Mouse (Mus musculus): ENCODE measurements around the gene Itpr1. TPM values are rescaled to one million over a fixed set of nuclear protein-coding genes. Genes with fewer than 3 reads are reported as not detected.
A peak's percentile ranks its signal among the peaks of the same experiment; 100 is the strongest.

Gene Itpr1
- polyA plus RNA-seq, 1 experiment from 2014 or later, result 2.3 TPM

DNA sequence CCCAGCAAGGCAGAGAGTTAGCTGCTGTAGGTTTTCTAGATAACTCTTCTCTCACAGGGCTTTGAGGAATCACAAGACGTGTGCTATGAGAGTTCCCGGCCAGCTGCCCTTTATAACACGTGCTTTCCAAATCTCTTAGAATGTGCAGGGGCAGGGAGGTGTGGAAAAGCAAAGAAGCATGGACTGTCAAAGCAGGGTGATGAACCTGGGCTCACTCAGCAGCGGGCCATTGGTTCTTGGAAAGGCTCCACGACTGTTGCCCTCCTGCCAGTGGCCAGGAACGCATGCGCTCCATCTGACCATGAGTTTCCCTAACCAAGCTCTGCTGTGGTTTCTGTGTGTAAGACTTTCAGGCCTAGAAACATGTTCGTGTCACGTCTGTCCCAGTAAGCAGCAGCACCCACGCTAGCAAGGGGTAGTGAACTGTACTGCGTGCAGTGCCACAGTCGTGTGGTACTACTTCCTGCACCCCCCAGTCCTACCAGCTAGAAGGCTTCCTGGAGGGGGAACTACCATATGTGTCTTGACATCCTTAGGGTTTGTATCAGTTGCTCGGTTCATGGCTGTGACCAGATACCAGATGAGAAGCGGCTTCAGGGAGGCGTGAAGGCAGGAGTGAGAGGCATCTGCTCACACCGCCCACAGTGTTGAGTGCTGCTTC, 311.2 kb downstream of the Itpr1 start:
- Histone ChIP-seq H3K4me1 (replicated peaks) (peaks cover 37% of the 10 kb centered on the region), H3K4me2 (no peak overlapping the region), H3K9me3 (replicated peaks) (no peaks in the 10 kb centered on the region), H3K27ac (0 out of 2 replicates have a peak overlapping the region, but pooled peaks have one; percentile 1), H3K9ac (no peak overlapping the region), H3K36me3 (peaks cover 9% of the 10 kb centered on the region; the same call in 1 of the 2 replicates), H3K4me3 (replicated peaks) (no peak overlapping the region), H3K27me3 (no peaks in the 10 kb centered on the region)
- no peak for DNase-seq
- no peak for ATAC-seq (ENCODE audit: low read depth)
- WGBS (ENCODE audit: insufficient replicate concordance), result 83% methylated on average over 16 of the region's 16 CpGs

DNA sequence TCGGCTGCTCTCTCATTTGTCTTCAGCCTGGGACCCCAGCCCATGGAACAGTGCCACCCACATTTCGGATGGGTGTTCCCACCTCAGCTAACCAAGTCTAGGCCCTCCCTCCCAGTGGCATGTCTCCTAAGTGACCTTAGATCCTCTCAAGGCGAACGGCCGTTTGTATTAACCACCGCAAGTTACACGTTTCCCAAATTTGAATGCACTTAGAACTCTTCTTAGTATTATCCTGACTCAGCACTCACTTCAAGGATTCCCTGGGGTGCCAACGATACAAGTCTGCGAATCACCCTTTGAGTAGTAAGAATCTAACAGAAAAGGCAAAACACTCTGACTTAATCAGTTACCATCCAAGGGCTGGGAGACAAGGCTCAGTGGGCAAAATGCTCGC, 311.7 kb downstream of the Itpr1 start:
- 84% methylated on average over 10 of the region's 10 CpGs for WGBS (ENCODE audit: insufficient replicate concordance)
- DNase-seq (no peak), ATAC-seq (ENCODE audit: low read depth) (no peak)
- no peaks in the 10 kb centered on the region for H3K9me3 ChIP-seq (replicated peaks)
- H3K27ac ChIP-seq, result no peak overlapping the region
- H3K4me3 ChIP-seq (replicated peaks), result no peak overlapping the region
- H3K4me2 ChIP-seq, result no peak overlapping the region
- no peaks in the 10 kb centered on the region for H3K27me3 ChIP-seq
- peaks cover 42% of the 10 kb centered on the region for H3K4me1 ChIP-seq (replicated peaks)
- 0 out of 2 replicates have a peak, but pooled peaks cover 5% of the 10 kb centered on the region for H3K36me3 ChIP-seq
- no peak overlapping the region for H3K9ac ChIP-seq

DNA sequence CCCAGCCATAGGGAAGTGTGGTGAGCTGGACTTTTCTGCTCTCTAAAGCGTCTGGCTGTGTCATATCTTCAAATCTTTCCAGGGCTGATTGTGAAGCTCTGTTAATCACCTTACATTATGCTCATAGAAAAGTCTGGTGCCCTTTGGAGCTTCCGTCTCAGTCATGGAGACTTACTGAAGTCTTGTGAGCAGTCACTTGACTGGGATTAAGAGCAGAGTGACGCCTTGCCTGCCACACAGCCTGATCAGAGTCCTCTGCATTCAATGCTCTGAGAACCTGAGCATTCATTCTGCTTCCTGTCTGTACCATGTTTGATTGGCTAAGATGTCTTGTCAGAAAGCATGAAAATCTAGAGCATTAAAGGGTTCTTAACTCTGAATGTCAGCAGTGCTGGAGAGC, 314.7 kb downstream of the Itpr1 start:
- H3K4me2 ChIP-seq, result no peak overlapping the region
- no peak for DNase-seq
- WGBS (ENCODE audit: insufficient replicate concordance), result 77% methylated on average over 3 of the region's 3 CpGs
- no peak overlapping the region for H3K4me3 ChIP-seq (replicated peaks)
- H3K9me3 ChIP-seq (replicated peaks), result no peaks in the 10 kb centered on the region
- ATAC-seq (ENCODE audit: low read depth), result no peak
- peak overlapping the region; percentile 67; the same call in 1 of the 2 replicates for H3K9ac ChIP-seq
- no peaks in the 10 kb centered on the region for H3K27me3 ChIP-seq
- H3K36me3 ChIP-seq, result 0 out of 2 replicates have a peak, but pooled peaks cover 5% of the 10 kb centered on the region
- peak overlapping the region; percentile 93 for H3K27ac ChIP-seq
- peaks cover 70% of the 10 kb centered on the region for H3K4me1 ChIP-seq (replicated peaks)

DNA sequence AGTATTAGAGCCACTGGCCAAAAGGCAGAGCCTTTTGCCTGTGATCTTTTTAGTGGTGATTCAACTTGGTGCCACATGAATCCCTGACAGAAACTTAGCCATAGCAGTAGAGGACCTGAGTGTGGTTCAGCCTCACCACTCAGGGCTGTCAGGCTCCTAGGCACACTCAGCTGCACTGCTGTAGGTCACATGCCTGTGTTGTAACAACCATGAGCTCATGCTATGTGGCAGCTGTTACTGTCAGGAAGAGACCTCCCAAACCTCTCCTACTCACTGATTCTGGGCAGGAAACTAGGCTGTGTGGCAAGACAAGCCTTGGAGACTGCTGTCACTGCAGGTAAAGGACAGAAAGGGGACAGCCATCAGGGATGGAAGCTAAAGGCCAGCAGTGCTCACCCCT, 315.1 kb downstream of the Itpr1 start:
- no peak overlapping the region for H3K4me2 ChIP-seq
- H3K9me3 ChIP-seq (replicated peaks), result no peaks in the 10 kb centered on the region
- peak overlapping the region; percentile 93 for H3K27ac ChIP-seq
- H3K9ac ChIP-seq, result peak overlapping the region; percentile 67
- H3K36me3 ChIP-seq, result 0 out of 2 replicates have a peak, but pooled peaks cover 5% of the 10 kb centered on the region
- peaks cover 75% of the 10 kb centered on the region for H3K4me1 ChIP-seq (replicated peaks)
- no peak for DNase-seq
- H3K27me3 ChIP-seq, result no peaks in the 10 kb centered on the region
- no peak overlapping the region for H3K4me3 ChIP-seq (replicated peaks)
- no peak for ATAC-seq (ENCODE audit: low read depth)

- 30% methylated on average over 3 of the region's 3 CpGs for WGBS (ENCODE audit: insufficient replicate concordance)
- H3K27ac ChIP-seq, result peak overlapping the region; percentile 93
- H3K27me3 ChIP-seq, result no peaks in the 10 kb centered on the region
- no peaks in the 10 kb centered on the region for H3K9me3 ChIP-seq (replicated peaks)
- ATAC-seq (ENCODE audit: low read depth) (peak; percentile 96), DNase-seq (peak; percentile 81)
- H3K9ac ChIP-seq, result peak overlapping the region; percentile 67
- no peak overlapping the region for H3K4me3 ChIP-seq (replicated peaks)
- peak overlapping the region; percentile 45 for H3K4me2 ChIP-seq
- no peaks in the 10 kb centered on the region for H3K36me3 ChIP-seq
- peaks cover 77% of the 10 kb centered on the region for H3K4me1 ChIP-seq (replicated peaks)
These were observed 316.3 kb downstream of the Itpr1 start for GRCm38 (mm10) chr6:108529150-108529549.

DNA sequence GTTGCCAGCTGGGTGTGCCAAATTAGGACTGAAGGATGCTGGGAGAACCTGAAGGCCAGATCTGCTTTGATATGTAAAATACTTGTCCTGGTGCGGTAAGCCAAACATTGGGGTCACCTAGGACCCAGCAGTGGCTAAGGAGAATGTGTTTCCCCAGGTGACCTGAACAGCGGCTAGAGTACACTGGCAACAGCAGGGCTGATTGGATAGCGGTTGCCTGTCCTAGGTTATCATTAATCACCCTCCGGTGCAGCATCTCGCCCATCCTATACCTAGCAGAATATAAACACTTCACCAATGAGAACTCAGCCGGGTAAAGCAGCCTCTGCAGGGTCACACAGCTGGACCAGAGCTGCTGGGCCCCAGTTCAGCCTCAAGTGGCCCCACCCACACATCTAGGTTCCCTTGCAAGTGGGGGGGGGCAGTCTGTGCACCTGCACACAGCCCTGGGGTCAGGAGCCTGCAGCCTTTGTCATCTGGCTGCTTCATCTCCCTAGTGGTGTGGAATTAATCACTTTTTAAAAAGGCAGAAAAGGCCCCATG, 318.0 kb downstream of the Itpr1 start:
- H3K4me2 ChIP-seq, result peak overlapping the region; percentile 51
- H3K27me3 ChIP-seq, result no peaks in the 10 kb centered on the region
- no peak overlapping the region for H3K4me3 ChIP-seq (replicated peaks)
- no peak for ATAC-seq (ENCODE audit: low read depth)
- WGBS (ENCODE audit: insufficient replicate concordance), result 58% methylated on average over 6 of the region's 6 CpGs
- H3K9ac ChIP-seq, result peak overlapping the region; percentile 58; the same call in 1 of the 2 replicates
- DNase-seq, result peak; percentile 11
- H3K4me1 ChIP-seq (replicated peaks), result peaks cover 84% of the 10 kb centered on the region
- H3K9me3 ChIP-seq (replicated peaks), result no peaks in the 10 kb centered on the region
- no peaks in the 10 kb centered on the region for H3K36me3 ChIP-seq
- H3K27ac ChIP-seq, result peak overlapping the region; percentile 85

- H3K4me3 ChIP-seq (replicated peaks), result 0 out of 2 replicates have a peak overlapping the region, but pooled peaks have one; percentile 5
- DNase-seq, result peak; percentile 60
These were observed 318.7 kb downstream of the Itpr1 start for GRCm38 (mm10) chr6:108531324-108532311.

GRCm38 (mm10) chr6:108532486-108533179, 319.7 kb downstream of the Itpr1 start:
- H3K4me3 ChIP-seq (replicated peaks), result no peak overlapping the region
- peak overlapping the region; percentile 58 for H3K9ac ChIP-seq
- no peaks in the 10 kb centered on the region for H3K27me3 ChIP-seq
- H3K9me3 ChIP-seq (replicated peaks), result no peaks in the 10 kb centered on the region
- H3K4me2 ChIP-seq, result peak overlapping the region; percentile 51
- 77% methylated on average over 10 of the region's 10 CpGs for WGBS (ENCODE audit: insufficient replicate concordance)
- H3K4me1 ChIP-seq (replicated peaks), result peaks cover 75% of the 10 kb centered on the region
- ATAC-seq (ENCODE audit: low read depth) (no peak), DNase-seq (peak; percentile 28)
- no peaks in the 10 kb centered on the region for H3K36me3 ChIP-seq
- peak overlapping the region; percentile 85 for H3K27ac ChIP-seq

More at GRCm38 (mm10) chr6:108531324-108532311, 318.7 kb downstream of the Itpr1 start:
- peak overlapping the region; percentile 58 for H3K9ac ChIP-seq
- H3K4me2 ChIP-seq, result peak overlapping the region; percentile 51
- H3K9me3 ChIP-seq (replicated peaks), result no peaks in the 10 kb centered on the region
- 11% methylated on average over 11 of the region's 12 CpGs for WGBS (ENCODE audit: insufficient replicate concordance)
- no peaks in the 10 kb centered on the region for H3K27me3 ChIP-seq
- H3K27ac ChIP-seq, result peak overlapping the region; percentile 85
- ATAC-seq (ENCODE audit: low read depth), result peak; percentile 64
- no peaks in the 10 kb centered on the region for H3K36me3 ChIP-seq
- H3K4me1 ChIP-seq (replicated peaks), result peaks cover 79% of the 10 kb centered on the region

- H3K36me3 ChIP-seq, result no peaks in the 10 kb centered on the region
- H3K9me3 ChIP-seq (replicated peaks), result no peaks in the 10 kb centered on the region
- no peak for DNase-seq
- 76% methylated on average over 5 of the region's 5 CpGs for WGBS (ENCODE audit: insufficient replicate concordance)
- no peaks in the 10 kb centered on the region for H3K27me3 ChIP-seq
- peaks cover 60% of the 10 kb centered on the region for H3K4me1 ChIP-seq (replicated peaks)
- H3K4me2 ChIP-seq, result no peak overlapping the region
- no peak overlapping the region for H3K4me3 ChIP-seq (replicated peaks)
- H3K9ac ChIP-seq, result no peak overlapping the region
- ATAC-seq (ENCODE audit: low read depth), result no peak
- H3K27ac ChIP-seq, result no peak overlapping the region; the same call in 1 of the 2 replicates
These were observed 321.2 kb downstream of the Itpr1 start for GRCm38 (mm10) chr6:108534139-108534538.

DNA sequence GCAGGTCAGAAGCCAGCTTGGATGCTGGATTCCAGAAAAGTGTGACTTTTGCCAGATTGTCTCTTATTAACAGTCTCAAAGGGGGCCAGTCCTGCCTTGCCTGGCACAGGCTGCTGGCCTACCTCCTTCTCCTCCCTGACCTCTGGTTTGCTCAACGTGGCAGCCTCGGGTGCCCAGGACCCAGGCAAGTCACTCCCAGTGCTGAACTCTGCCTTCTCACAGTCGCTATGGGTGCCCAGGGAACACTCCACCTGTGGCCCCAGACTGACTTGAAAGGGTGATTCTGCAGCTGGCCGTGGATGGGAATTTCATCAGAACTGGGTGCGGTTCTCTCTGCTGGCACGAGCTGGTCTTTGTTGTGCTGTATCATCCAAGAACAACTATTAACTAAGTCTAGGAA, 321.7 kb downstream of the Itpr1 start:
- H3K9ac ChIP-seq, result no peak overlapping the region
- WGBS (ENCODE audit: insufficient replicate concordance), result 68% methylated on average over 6 of the region's 6 CpGs
- DNase-seq (no peak), ATAC-seq (ENCODE audit: low read depth) (no peak)
- H3K4me1 ChIP-seq (replicated peaks), result peaks cover 58% of the 10 kb centered on the region
- H3K4me2 ChIP-seq, result no peak overlapping the region
- H3K36me3 ChIP-seq, result no peaks in the 10 kb centered on the region
- no peak overlapping the region for H3K27ac ChIP-seq
- no peaks in the 10 kb centered on the region for H3K9me3 ChIP-seq (replicated peaks)
- H3K27me3 ChIP-seq, result no peaks in the 10 kb centered on the region
- H3K4me3 ChIP-seq (replicated peaks), result no peak overlapping the region
